Mouse (Mus musculus): ENCODE data around the gene Mthfsd. TPM values are rescaled to one million over a fixed set of nuclear protein-coding genes. Genes with fewer than 3 reads are reported as not detected.

Gene Mthfsd
- polyA plus RNA-seq, 1 experiment: 81.0 TPM

DNA sequence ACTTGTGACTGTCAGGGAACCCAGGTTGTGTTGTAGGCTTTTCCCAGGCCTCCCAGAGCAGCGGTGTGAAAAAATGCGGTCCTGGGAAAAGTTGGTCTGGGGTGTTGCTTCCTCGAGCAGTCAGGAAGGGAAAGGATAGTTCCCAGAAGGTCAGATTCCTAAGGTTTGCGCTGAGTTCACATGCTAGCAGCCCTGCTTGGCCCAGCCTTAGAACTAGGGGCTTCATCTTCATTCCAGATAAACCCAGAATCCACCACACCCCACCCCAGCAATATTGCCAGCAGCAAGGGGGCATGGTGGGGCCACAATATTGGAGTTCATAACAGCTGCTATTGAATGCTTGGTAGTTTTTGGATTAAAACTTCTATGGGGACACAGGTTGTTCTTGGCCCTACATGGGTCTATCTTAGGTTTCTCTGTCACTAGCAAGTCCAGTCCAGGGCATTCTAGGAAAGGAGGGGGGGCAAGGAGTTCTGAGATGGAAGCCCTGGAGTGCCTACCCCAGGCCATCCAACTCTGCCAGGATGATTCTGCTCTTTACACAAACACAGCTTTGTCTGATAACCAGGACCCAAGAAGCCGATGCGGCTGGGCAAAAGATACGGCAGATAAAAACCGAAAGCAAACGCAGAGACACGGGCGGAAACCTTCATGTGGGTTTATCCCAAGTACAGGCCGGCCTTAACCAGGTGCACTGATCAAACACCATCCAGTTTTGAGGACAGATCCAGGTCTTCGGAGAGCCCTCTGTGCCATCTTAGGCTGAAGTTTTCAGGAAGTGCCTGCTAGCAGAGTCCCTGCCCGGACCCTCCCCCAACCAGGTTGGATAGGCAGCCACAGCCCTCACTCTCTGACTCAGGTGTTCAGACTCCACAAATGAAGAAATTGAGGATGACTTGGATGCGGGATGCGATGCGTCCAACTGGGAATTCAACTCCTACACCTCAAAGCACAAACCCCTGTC lies 12.5 kb upstream of the Mthfsd start:
- DNase-seq (ENCODE audit: low read depth): no peak
- TF ChIP-seq POLR2A (IDR thresholded peaks at IDR 0.05; ENCODE audit: borderline replicate concordance, extremely low read depth, insufficient read depth, insufficient read length, poor library complexity, severe bottlenecking) (no peak), CTCF (IDR thresholded peaks at IDR 0.05; ENCODE audit: borderline replicate concordance, extremely low read depth, insufficient read depth, insufficient read length) (no peak)

DNA sequence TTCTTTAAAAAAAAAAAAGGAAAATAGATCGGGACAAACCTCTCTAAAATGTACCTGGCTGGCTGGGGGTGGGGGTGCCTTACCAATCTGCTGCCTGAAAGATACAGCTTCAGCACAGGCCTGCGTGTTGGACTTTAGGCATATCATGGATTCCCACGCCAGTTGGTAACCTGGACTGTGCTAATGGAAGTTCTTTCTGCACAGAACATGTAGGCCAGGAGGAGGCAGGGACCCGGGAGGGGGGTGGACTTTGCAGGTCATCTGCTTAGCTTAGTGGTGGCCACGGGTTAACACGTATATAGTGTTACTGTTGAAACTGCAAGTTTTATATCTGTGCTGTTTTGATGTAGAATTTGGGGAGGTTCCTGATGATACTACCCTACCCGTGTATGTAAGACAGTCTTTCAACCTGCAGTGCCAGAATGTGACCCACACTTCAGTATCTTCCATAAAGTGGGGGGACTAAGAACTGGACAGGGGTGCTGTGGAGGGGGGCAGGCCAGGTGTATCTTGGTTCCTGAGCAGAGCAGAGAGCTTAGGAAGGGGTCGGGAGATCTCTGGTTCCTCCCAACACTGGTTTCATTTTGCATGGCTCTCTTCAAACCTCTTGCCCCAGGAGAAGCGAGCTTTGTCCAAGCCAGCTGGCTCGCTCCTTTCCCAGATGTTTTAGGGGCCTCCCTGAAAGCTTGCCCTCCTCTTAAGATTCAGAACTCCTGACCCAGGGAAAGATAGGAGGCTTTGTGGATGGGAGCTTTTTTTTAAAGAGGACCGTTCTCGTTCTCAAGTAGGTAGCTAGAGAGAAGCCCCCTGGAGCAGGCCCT lies 11.7 kb upstream of the Mthfsd start:
- DNase-seq (ENCODE audit: low read depth): no peak
- TF ChIP-seq CTCF (IDR thresholded peaks at IDR 0.05; ENCODE audit: borderline replicate concordance, extremely low read depth, insufficient read depth, insufficient read length) (no peak), POLR2A (IDR thresholded peaks at IDR 0.05; ENCODE audit: borderline replicate concordance, extremely low read depth, insufficient read depth, insufficient read length, poor library complexity, severe bottlenecking) (no peak)

DNA sequence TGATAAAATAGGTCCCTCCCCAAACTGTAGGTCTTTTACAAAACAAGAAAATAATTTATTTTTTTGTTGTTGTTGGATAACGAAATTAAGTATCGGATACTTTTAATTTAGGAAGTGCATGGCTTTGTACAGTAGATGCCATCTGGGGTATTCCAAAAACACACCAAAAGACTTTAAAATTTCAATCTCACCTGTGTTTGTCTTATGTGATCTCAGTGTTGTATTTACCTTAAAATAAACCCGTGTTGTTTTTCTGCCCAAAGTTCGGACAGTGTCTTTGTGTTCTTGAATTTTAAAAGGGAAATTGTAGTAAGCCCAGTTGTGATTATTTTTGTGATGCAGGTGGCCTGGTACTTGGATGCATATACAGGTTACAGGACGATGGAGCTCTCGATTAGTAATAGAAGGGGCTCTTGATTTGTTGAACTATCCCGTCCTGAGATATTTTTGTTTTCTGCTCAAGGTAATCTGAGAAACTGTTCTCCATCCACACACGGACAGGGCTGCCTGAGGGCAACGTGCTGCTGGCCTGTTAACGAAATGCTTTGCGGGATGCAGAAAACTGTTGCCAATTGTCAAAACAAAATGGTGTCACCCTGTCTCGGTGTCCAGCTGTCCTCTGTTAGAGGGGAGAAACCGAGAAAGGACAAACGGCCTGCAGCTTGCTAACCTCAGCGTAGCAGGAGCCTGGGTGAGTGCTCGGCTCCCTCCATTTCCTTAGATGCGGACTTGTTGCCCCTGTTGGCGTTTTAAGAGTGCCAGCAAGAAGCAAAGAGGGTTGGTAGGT lies 10.6 kb upstream of the Mthfsd start:
- DNase-seq (ENCODE audit: low read depth): no peak
- TF ChIP-seq POLR2A (IDR thresholded peaks at IDR 0.05; ENCODE audit: borderline replicate concordance, extremely low read depth, insufficient read depth, insufficient read length, poor library complexity, severe bottlenecking) (no peak), CTCF (IDR thresholded peaks at IDR 0.05; ENCODE audit: borderline replicate concordance, extremely low read depth, insufficient read depth, insufficient read length) (no peak)

- TF ChIP-seq POLR2A (IDR thresholded peaks at IDR 0.05; ENCODE audit: borderline replicate concordance, extremely low read depth, insufficient read depth, insufficient read length, poor library complexity, severe bottlenecking) (no peak), CTCF (IDR thresholded peaks at IDR 0.05; ENCODE audit: borderline replicate concordance, extremely low read depth, insufficient read depth, insufficient read length) (no peak)
- DNase-seq (ENCODE audit: low read depth): no peak
Observed at GRCm38 (mm10) chr8:121117906-121118305, 9.7 kb upstream of the Mthfsd start.

DNA sequence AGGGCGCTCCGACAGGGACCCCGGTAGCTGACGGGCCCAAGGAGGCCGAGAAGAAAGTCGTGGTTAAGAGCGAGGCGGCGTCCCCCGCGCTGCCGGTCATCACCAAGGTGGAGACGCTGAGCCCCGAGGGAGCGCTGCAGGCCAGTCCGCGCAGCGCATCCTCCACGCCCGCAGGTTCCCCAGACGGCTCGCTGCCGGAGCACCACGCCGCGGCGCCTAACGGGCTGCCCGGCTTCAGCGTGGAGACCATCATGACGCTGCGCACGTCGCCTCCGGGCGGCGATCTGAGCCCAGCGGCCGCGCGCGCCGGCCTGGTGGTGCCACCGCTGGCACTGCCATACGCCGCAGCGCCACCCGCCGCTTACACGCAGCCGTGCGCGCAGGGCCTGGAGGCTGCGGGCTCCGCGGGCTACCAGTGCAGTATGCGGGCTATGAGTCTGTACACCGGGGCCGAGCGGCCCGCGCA lies 9.0 kb upstream of the Mthfsd start:
- DNase-seq (ENCODE audit: low read depth): no peak
- TF ChIP-seq POLR2A (IDR thresholded peaks at IDR 0.05; ENCODE audit: borderline replicate concordance, extremely low read depth, insufficient read depth, insufficient read length, poor library complexity, severe bottlenecking) (no peak), CTCF (IDR thresholded peaks at IDR 0.05; ENCODE audit: borderline replicate concordance, extremely low read depth, insufficient read depth, insufficient read length) (no peak)

DNA sequence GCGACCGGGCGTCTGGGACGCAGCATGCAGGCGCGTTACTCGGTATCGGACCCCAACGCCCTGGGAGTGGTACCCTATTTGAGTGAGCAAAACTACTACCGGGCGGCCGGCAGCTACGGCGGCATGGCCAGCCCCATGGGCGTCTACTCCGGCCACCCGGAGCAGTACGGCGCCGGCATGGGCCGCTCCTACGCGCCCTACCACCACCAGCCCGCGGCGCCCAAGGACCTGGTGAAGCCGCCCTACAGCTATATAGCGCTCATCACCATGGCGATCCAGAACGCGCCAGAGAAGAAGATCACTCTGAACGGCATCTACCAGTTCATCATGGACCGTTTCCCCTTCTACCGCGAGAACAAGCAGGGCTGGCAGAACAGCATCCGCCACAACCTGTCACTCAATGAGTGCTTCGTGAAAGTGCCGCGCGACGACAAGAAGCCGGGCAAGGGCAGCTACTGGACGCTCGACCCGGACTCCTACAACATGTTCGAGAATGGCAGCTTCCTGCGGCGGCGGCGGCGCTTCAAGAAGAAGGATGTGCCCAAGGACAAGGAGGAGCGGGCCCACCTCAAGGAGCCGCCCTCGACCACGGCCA lies 8.5 kb upstream of the Mthfsd start:
- no peak for DNase-seq (ENCODE audit: low read depth)
- TF ChIP-seq CTCF (IDR thresholded peaks at IDR 0.05; ENCODE audit: borderline replicate concordance, extremely low read depth, insufficient read depth, insufficient read length): no peak
- no peak for TF ChIP-seq POLR2A (IDR thresholded peaks at IDR 0.05; ENCODE audit: borderline replicate concordance, extremely low read depth, insufficient read depth, insufficient read length, poor library complexity, severe bottlenecking)

DNA sequence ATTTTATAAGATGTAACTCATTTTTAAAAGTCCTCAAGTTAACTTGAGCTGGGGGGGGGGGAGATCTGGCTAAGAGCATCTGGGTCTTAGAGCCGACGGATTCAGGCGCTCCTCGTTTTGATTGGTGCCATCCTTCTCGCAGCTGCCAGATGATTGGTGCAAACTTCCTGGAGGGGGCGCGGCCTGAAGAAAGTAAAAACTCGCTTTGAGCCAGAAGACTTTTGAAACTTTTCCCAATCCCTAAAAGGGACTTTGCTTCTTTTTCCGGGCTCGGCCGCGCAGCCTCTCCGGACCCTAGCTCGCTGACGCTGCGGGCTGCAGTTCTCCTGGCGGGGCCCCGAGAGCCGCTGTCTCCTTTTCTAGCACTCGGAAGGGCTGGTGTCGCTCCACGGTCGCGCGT lies 7.8 kb upstream of the Mthfsd start, which contains the start of gene Foxc2:
Foxc2 (plus strand) TSS at position 224 of the 400 bp plus-strand sequence.
- TF ChIP-seq POLR2A (IDR thresholded peaks at IDR 0.05; ENCODE audit: borderline replicate concordance, extremely low read depth, insufficient read depth, insufficient read length, poor library complexity, severe bottlenecking) (no peak), CTCF (IDR thresholded peaks at IDR 0.05; ENCODE audit: borderline replicate concordance, extremely low read depth, insufficient read depth, insufficient read length) (no peak)
- DNase-seq (ENCODE audit: low read depth): peak; percentile 94

GRCm38 (mm10) chr8:121115136-121115535 lies 6.9 kb upstream of the Mthfsd start:
- TF ChIP-seq CTCF (IDR thresholded peaks at IDR 0.05; ENCODE audit: borderline replicate concordance, extremely low read depth, insufficient read depth, insufficient read length): no peak
- TF ChIP-seq POLR2A (IDR thresholded peaks at IDR 0.05; ENCODE audit: borderline replicate concordance, extremely low read depth, insufficient read depth, insufficient read length, poor library complexity, severe bottlenecking): no peak
- DNase-seq (ENCODE audit: low read depth): no peak

DNA sequence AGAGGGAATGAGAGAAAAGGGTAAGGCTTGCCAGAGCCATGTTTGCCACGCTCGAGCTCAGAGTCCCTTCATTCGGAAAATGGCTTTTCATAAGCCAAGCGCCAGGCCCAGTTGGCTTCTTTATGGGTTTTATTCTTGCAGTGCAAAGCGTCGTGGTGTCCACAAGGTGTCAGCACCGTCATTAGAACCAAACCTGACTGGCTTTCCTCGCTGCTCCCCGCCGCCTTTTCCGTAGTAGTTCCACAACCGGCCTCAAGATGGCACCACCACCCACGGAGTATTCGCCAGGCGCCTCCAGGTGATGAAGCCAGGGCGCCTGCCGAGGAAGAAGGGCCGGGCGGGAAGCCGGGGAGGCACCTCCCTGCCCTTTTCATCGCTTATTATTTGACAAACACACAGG lies 5.1 kb upstream of the Mthfsd start:
- DNase-seq (ENCODE audit: low read depth): peak; percentile 95
- TF ChIP-seq CTCF (IDR thresholded peaks at IDR 0.05; ENCODE audit: borderline replicate concordance, extremely low read depth, insufficient read depth, insufficient read length) (peak; percentile 99), POLR2A (IDR thresholded peaks at IDR 0.05; ENCODE audit: borderline replicate concordance, extremely low read depth, insufficient read depth, insufficient read length, poor library complexity, severe bottlenecking) (no peak)

DNA sequence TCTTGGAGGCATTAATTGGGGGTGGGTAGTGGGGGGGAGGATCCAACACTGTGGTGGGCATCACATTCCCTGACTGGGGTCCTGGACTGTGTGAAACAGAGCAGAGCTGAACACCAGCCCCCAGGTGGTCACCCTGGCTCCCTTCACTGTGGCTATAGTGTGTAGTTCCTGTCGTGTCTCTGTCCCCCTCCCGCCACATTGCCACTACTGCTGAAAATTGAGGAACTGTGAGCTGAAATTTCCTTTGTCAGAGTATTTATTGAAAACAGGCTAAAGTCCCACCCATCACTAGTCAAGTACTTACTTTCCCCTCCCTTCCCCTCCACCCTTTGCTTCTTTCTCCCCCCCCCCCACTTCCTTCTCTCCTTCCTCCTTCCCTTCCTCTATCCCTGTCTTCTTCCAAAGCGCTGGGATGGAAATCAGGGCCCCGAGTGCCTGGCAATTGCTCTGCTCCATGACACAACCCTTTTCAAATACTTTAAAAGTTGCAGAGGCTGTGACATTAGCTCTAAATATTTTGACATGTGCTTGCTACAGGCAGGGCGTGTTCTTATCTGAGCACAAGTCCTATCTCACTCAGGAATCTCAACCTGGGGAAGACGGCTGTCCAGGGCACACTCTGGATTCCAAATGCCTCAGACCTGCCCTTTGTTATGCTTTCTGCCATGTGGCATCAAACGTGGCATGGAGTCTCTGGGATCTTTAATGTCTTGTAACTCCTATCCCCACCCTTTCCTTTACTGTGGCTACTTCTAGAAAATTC lies 3.1 kb upstream of the Mthfsd start:
- DNase-seq (ENCODE audit: low read depth): no peak
- TF ChIP-seq CTCF (IDR thresholded peaks at IDR 0.05; ENCODE audit: borderline replicate concordance, extremely low read depth, insufficient read depth, insufficient read length) (no peak), POLR2A (IDR thresholded peaks at IDR 0.05; ENCODE audit: borderline replicate concordance, extremely low read depth, insufficient read depth, insufficient read length, poor library complexity, severe bottlenecking) (no peak)

Measured in brain, embryonic 14.5 days (tissue).